Mouse (Mus musculus) myocyte (in vitro differentiated cells): ENCODE data around the gene Cyp3a13.

Experiments
- CEBPB ChIP-seq: IDR thresholded peaks from 2 replicates; pipeline ENCODE4 v1.6.1; 2011; ENCODE audit warnings: mild to moderate bottlenecking, moderate library complexity; ENCODE audit not compliant: poor library complexity, insufficient read depth, severe bottlenecking
- E2F4 ChIP-seq: IDR thresholded peaks from one replicate; pipeline ENCODE4 v1.6.1; 2011; ENCODE audit warnings: mild to moderate bottlenecking, control low read depth, moderate library complexity; ENCODE audit not compliant: insufficient read depth
- MAX ChIP-seq: IDR thresholded peaks from one replicate; pipeline ENCODE4 v1.6.1; 2011; ENCODE audit warnings: low read depth, mild to moderate bottlenecking, control low read depth
- MYOD1 ChIP-seq, 3 experiments: IDR thresholded peaks; one replicate each; pipeline ENCODE4 v1.6.1; 2011; ENCODE audit warnings: control low read depth in 2 of 3, low read depth in 2 of 3, mild to moderate bottlenecking in 2 of 3, moderate library complexity in 1 of 3; ENCODE audit not compliant: insufficient read length in 2 of 3, control insufficient read depth in 1 of 3
- MYOG ChIP-seq, 3 experiments: IDR thresholded peaks; one replicate each; pipeline ENCODE4 v1.6.1; 2011; ENCODE audit warnings: control low read depth in 2 of 3, low read depth in 2 of 3, mild to moderate bottlenecking in 2 of 3; ENCODE audit not compliant: insufficient read length in 2 of 3, control insufficient read depth in 1 of 3, insufficient read depth in 1 of 3
- POLR2A ChIP-seq: IDR thresholded peaks from one replicate; pipeline ENCODE4 v1.6.1; 2011; ENCODE audit warnings: low read depth, mild to moderate bottlenecking, control low read depth, moderate library complexity; ENCODE audit not compliant: insufficient read length
- POLR2AphosphoS2 ChIP-seq: IDR thresholded peaks from one replicate; pipeline ENCODE4 v1.6.1; 2011; ENCODE audit warnings: low read depth, control low read depth; ENCODE audit not compliant: insufficient read length
- REST ChIP-seq: IDR thresholded peaks from one replicate; pipeline ENCODE4 v1.6.1; 2011; ENCODE audit warnings: mild to moderate bottlenecking, control low read depth, moderate library complexity; ENCODE audit not compliant: insufficient read depth, insufficient read length
- SRF ChIP-seq: IDR thresholded peaks from one replicate; pipeline ENCODE4 v1.6.1; 2011; ENCODE audit warnings: low read depth; ENCODE audit not compliant: control insufficient read depth, insufficient read length
- TCF12 ChIP-seq: IDR thresholded peaks from one replicate; pipeline ENCODE4 v1.6.1; 2011; ENCODE audit warnings: mild to moderate bottlenecking, control low read depth; ENCODE audit not compliant: poor library complexity, insufficient read depth, severe bottlenecking
- TCF3 ChIP-seq: IDR thresholded peaks from one replicate; pipeline ENCODE4 v1.6.1; 2011; ENCODE audit warnings: low read depth, control low read depth; ENCODE audit not compliant: insufficient read length
- USF1 ChIP-seq: IDR thresholded peaks from one replicate; pipeline ENCODE4 v1.6.1; 2011; ENCODE audit warnings: low read depth, mild to moderate bottlenecking, control low read depth, moderate library complexity

DNA sequence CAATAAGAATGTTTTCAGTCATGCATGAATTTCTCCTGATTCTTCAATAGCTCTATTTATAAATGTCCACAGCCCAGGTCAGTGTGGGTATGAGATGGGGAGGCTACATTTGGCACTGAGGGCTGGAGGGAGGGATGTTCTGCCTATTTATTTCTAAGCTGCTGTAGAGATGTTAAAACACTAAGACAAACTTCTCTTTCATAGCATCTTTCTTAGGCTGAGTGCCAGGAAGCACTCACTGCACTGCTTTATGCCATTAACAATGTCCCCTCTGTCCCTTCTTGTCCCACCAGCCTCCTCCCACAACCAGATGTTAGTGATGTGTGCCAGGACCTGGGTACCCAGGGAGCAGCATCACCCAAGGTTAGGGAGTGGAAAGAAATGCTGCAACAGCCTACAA is 45.1 kb upstream of the Cyp3a13 start:
- TF ChIP-seq E2F4 (no peak), POLR2A (no peak), POLR2AphosphoS2 (no peak), MAX (no peak), CEBPB (no peak), SRF (no peak), TCF12 (no peak), MYOG (IDR thresholded peaks at IDR 0.05; ENCODE audit: control insufficient read depth in 1 of 3, insufficient read depth in 1 of 3, insufficient read length in 2 of 3, low read depth in 2 of 3) (no peak), USF1 (no peak), REST (no peak), MYOD1 (IDR thresholded peaks at IDR 0.05; ENCODE audit: control insufficient read depth in 1 of 3, insufficient read length in 2 of 3, low read depth in 2 of 3) (no peak), TCF3 (no peak)
